Mouse (Mus musculus): ENCODE measurements around the gene Tmem107. TPM values are rescaled to one million over a fixed set of nuclear protein-coding genes. Genes with fewer than 3 reads are reported as not detected.

Gene Tmem107
- total and polyA plus RNA-seq, 3 experiments = 22.6 to 31.3 (median 30.1) TPM

- TF ChIP-seq ZMIZ1 (IDR thresholded peaks at IDR 0.05; ENCODE audit: low read depth, low read length) = no peak
- peak; percentile 97 for TF ChIP-seq RAD21 (IDR thresholded peaks at IDR 0.05; ENCODE audit: low read depth, low read length)
- 0 out of 2 replicates have a peak, but pooled peaks have one; percentile 32 for TF ChIP-seq CHD2 (IDR thresholded peaks at IDR 0.05; ENCODE audit: low read length)
- TF ChIP-seq HCFC1 (IDR thresholded peaks at IDR 0.05; ENCODE audit: low read depth, low read length) = peak; percentile 42
- no peak for TF ChIP-seq MAFK (IDR thresholded peaks at IDR 0.05; ENCODE audit: insufficient replicate concordance, low read length)
- TF ChIP-seq PAX5 (IDR thresholded peaks at IDR 0.05; ENCODE audit: low read length) = no peak
- TF ChIP-seq ETS1 (conservative IDR thresholded peaks at IDR 0.05; ENCODE audit: low read depth, low read length) = peak; percentile 53; the same call in 1 of the 2 replicates
These were observed 3.6 kb upstream of the Tmem107 start (continued) for GRCm38 (mm10) chr11:69066956-69067355.

- dilution Hi-C loops (cut with MboI; ENCODE audit: extremely low pct_ligation_motif_present, extremely low pct_unique_long_range_greater_than_20kb, low sequenced_read_pairs) = no loop called here
- no peak overlapping the region for H3K4me2 ChIP-seq (ENCODE audit: insufficient read depth, low read depth, poor library complexity, severe bottlenecking)
- DNase-seq (ENCODE audit: extremely low read depth) = no peak
- H3K9me3 ChIP-seq (replicated peaks; ENCODE audit: low read length) = no peaks in the 10 kb centered on the region
- H3K27ac ChIP-seq (ENCODE audit: insufficient read depth, low read depth) = no peak overlapping the region
- H3K79me2 ChIP-seq (replicated peaks; ENCODE audit: control insufficient read depth, extremely low read depth, insufficient read depth, poor library complexity, severe bottlenecking) = no peaks in the 10 kb centered on the region
- peaks cover 3% of the 10 kb centered on the region for H3K27me3 ChIP-seq (replicated peaks)
- H3K4me1 ChIP-seq (ENCODE audit: control insufficient read depth in 1 of 2, insufficient read depth in 2 of 2) = peaks cover 10 to 36% of the 10 kb centered on the region in 2 experiments
- no peak overlapping the region for H3K4me3 ChIP-seq (replicated peaks in 1 of 3; ENCODE audit: low read depth in 2 of 3, low read length in 2 of 3, poor library complexity in 1 of 3)
- TF ChIP-seq USF2 (conservative IDR thresholded peaks at IDR 0.05; ENCODE audit: low read depth, low read length) = no peak
- TF ChIP-seq CHD2 (IDR thresholded peaks at IDR 0.05; ENCODE audit: low read length) = no peak
- TF ChIP-seq POLR2AphosphoS2 (IDR thresholded peaks at IDR 0.05; ENCODE audit: low read depth, low read length) = no peak
- no peak for TF ChIP-seq SIN3A (IDR thresholded peaks at IDR 0.05; ENCODE audit: low read length)
- in situ Hi-C loops (cut with MboI; ENCODE audit: low pct_ligation_motif_present, low pct_unique_long_range_greater_than_20kb, low sequenced_read_pairs) = no loop called here
- 0 out of 2 replicates have a peak overlapping the region, but pooled peaks have one; percentile 27 for H3K9ac ChIP-seq (ENCODE audit: insufficient read depth, low read depth)
- no peaks in the 10 kb centered on the region for H3K36me3 ChIP-seq (replicated peaks in 1 of 2; ENCODE audit: control insufficient read depth in 1 of 2, insufficient read depth in 1 of 2, low read length in 1 of 2)
These were observed 3.0 kb upstream of the Tmem107 start for GRCm38 (mm10) chr11:69067601-69068000.

- TF ChIP-seq IRF4 (IDR thresholded peaks at IDR 0.05; ENCODE audit: low read depth, low read length) (0 out of 2 replicates have a peak, but pooled peaks have one; percentile 4), HCFC1 (IDR thresholded peaks at IDR 0.05; ENCODE audit: low read depth, low read length) (no peak)
These were observed 513 bp upstream of the Tmem107 start for GRCm38 (mm10) chr11:69070093-69070492.

More at GRCm38 (mm10) chr11:69070093-69070492, 513 bp upstream of the Tmem107 start:
- Histone ChIP-seq H3K27ac (ENCODE audit: insufficient read depth, low read depth) (peak overlapping the region; percentile 59; the same call in 1 of the 2 replicates), H3K36me3 (replicated peaks in 1 of 2; ENCODE audit: control insufficient read depth in 1 of 2, insufficient read depth in 1 of 2, low read length in 1 of 2) (no peaks in the 10 kb centered on the region), H3K4me3 (replicated peaks in 1 of 3; ENCODE audit: low read depth in 2 of 3, low read length in 2 of 3, poor library complexity in 1 of 3) (peak overlapping the region; percentile 56 to 73 (median 72)), H3K79me2 (replicated peaks; ENCODE audit: control insufficient read depth, extremely low read depth, insufficient read depth, poor library complexity, severe bottlenecking) (no peaks in the 10 kb centered on the region), H3K4me2 (ENCODE audit: insufficient read depth, low read depth, poor library complexity, severe bottlenecking) (peak overlapping the region; percentile 67), H3K4me1 (ENCODE audit: control insufficient read depth in 1 of 2, insufficient read depth in 2 of 2) (peaks cover 17 to 45% of the 10 kb centered on the region in 2 experiments), H3K27me3 (replicated peaks) (peaks cover 3% of the 10 kb centered on the region), H3K9ac (ENCODE audit: insufficient read depth, low read depth) (peak overlapping the region; percentile 88), H3K9me3 (replicated peaks; ENCODE audit: low read length) (no peaks in the 10 kb centered on the region)
- no peak for DNase-seq (ENCODE audit: extremely low read depth)
- dilution Hi-C loops (cut with MboI; ENCODE audit: extremely low pct_ligation_motif_present, extremely low pct_unique_long_range_greater_than_20kb, low sequenced_read_pairs) (no loop called here), in situ Hi-C loops (cut with MboI; ENCODE audit: low pct_ligation_motif_present, low pct_unique_long_range_greater_than_20kb, low sequenced_read_pairs) (no loop called here)
